Mouse (Mus musculus): ENCODE results near the gene Shc2. TPM values are rescaled to one million over a fixed set of nuclear protein-coding genes. Genes with fewer than 3 reads are reported as not detected.

Shc2 gene
- total RNA-seq, 2 experiments from 2014 or later = 1.9 to 2.5 TPM

GRCm38 (mm10) chr10:79668771-79669575, 31.3 kb upstream of the Shc2 start, which contains the start of gene Tpgs1:
Gene Tpgs1 (plus strand): TSS chr10:79669369.
- peak; percentile 90 to 95 for DNase-seq
- intact Hi-C loops (cut with DNase I) = loop anchor here (1.0 kb wide), 1 partner anchor 74 kb away; no protein-coding TSS in a partner anchor

- no peak for DNase-seq
- intact Hi-C loops (cut with DNase I) = loop anchor here (1.0 kb wide), 1 partner anchor 73 kb away; no protein-coding TSS in a partner anchor
Observed at GRCm38 (mm10) chr10:79668076-79668475, 30.4 kb upstream of the Shc2 start.

DNA sequence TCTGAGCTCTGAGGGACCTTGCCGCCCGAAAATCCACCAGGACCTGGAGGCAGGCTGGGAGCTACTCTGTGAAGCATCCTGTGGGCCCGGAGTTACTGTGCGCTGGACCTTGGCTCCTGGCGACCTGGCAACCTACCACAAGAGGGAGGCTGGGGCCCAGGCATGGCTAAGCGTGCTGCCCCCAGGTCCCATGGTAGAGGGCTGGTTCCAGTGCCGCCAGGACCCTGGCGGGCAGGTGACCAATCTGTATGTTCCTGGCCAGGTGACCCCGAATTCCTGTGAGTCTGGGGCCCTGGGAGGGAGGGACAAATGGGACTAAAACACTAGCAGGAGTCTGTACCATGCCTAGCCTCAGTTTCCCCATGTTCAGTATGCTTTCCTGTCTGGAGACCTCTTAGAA, 28.8 kb upstream of the Shc2 start:
- intact Hi-C loops (cut with DNase I) = no loop called here
- no peak for DNase-seq

DNA sequence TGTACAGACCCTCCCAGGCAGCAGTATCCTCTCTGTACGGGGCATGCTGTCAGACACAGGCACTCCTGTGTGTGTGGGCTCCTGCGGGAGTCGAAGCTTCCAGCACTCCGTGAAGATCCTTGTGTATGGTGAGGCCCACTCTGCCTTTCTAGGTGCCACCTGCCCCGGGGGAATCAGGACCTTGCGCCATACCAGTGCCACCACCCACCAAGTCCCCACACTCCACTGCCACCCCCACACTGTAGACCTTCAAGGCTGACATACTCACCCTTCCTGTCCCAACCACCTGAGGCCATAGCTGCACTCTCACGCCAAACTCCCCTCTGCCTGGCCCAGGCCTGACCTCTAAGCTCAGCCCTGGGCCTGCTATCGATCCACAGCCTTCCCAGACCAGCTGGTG, 27.3 kb upstream of the Shc2 start:
- no peak for DNase-seq
- intact Hi-C loops (cut with DNase I) = no loop called here

DNA sequence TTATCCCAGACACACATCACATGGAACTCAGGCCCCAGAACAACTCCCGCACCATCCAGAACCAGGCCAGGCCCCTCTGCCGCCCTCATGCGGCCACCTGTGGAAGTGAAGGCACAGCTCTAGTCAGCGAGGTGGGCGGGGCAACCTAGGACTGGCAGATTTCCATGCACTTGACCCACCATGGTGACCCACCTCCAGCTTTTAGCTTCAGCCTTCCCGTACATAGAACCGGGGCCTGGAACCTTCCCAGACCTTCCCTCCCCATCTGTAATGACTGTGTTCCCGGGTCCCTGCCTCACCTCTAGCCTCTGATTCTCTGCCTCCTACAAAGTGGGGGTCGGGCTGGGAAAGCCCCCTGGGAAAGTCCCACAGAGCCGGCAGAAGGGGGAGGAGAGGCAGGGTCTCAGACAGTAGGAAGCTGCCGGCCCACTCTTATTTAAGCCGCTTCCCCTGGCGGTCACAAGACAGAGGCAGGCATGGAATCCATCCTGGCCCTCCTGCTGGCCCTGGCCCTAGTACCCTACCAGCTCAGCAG, 26.5 kb upstream of the Shc2 start, which contains the start of gene Madcam1:
Madcam1 (plus strand) TSS at position 429 of the 535 bp plus-strand sequence.
- intact Hi-C loops (cut with DNase I) = loop anchor here (1.0 kb wide), 1 partner anchor 69 kb away; no protein-coding TSS in a partner anchor
- DNase-seq = peak; percentile 61 to 74

- DNase-seq = no peak
- intact Hi-C loops (cut with DNase I) = no loop called here
Observed at GRCm38 (mm10) chr10:79661861-79662260, 24.1 kb upstream of the Shc2 start.

DNA sequence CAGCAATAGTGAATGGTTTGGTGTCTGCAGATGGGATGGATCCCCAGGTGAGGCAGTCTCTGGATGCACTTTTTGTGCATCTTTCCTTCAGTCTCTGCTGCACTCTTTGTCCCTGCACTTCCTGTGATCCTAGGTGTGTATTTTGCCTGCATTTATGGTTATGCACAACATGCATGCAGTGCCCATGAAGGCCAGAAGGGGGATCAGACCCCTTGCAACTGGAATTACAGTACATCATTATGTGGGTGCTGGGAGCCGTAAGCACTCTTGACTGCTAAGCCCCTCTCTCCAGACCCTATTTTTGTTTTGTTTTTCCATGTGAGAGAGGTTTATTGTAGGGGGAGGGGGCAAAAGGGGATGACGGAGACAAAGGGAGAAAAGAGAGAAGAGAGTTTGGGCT, 22.6 kb upstream of the Shc2 start:
- DNase-seq = no peak
- intact Hi-C loops (cut with DNase I) = no loop called here

- intact Hi-C loops (cut with DNase I) = no loop called here
- DNase-seq = no peak
Observed at GRCm38 (mm10) chr10:79658829-79659228, 21.1 kb upstream of the Shc2 start.

DNA sequence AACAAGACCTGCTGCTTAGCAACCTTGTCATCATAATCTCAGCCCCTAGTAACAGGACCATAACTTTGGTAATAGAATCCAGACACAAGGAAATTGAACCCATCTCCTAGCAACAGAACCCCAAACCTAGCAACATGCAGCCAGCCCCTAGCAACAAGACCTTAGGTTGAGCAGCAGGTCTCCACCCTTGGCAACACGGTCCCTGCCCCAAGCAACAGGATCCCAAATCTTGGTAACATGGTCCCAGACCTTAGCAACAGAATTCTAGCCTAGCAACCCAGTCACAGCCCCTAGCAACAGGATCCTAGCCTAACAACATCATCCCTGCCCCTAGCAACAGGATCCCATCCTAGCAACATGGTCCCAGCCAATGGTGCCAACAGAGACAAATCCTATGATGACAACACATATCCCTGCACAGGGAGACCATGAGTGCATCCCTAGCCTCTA, 17.3 kb upstream of the Shc2 start:
- DNase-seq = no peak
- intact Hi-C loops (cut with DNase I) = no loop called here

DNA sequence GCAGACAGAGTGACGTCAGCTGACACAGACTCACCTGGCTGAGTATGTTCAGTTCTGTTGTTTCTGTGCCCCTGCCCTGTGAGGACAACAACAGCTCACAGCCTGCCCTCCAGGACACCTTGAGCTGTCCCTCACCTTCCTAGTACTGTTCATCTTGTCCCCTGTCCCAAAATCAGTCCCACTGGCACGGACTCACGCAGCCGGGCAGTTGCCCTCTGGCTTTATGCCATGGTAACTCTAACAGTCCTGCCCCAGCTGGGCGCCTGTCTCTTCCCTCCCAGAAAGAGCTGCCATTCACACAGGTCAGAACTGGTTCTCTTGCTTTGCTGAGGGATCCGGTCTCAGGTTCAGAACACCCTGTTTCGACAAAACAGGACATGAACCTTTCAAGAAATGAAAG, 15.1 kb upstream of the Shc2 start:
- intact Hi-C loops (cut with DNase I) = no loop called here
- peak; percentile 11 to 16 for DNase-seq

GRCm38 (mm10) chr10:79649070-79649751, 11.5 kb upstream of the Shc2 start:
- intact Hi-C loops (cut with DNase I) = loop anchor here (1.0 kb wide), 1 partner anchor 54 kb away; no protein-coding TSS in a partner anchor
- peak; percentile 70 to 75 for DNase-seq

GRCm38 (mm10) chr10:79645711-79646110, 8.0 kb upstream of the Shc2 start, which contains the start of gene Odf3l2:
Gene Odf3l2 (minus strand): TSS chr10:79645738.
- no peak for DNase-seq
- intact Hi-C loops (cut with DNase I) = no loop called here

DNA sequence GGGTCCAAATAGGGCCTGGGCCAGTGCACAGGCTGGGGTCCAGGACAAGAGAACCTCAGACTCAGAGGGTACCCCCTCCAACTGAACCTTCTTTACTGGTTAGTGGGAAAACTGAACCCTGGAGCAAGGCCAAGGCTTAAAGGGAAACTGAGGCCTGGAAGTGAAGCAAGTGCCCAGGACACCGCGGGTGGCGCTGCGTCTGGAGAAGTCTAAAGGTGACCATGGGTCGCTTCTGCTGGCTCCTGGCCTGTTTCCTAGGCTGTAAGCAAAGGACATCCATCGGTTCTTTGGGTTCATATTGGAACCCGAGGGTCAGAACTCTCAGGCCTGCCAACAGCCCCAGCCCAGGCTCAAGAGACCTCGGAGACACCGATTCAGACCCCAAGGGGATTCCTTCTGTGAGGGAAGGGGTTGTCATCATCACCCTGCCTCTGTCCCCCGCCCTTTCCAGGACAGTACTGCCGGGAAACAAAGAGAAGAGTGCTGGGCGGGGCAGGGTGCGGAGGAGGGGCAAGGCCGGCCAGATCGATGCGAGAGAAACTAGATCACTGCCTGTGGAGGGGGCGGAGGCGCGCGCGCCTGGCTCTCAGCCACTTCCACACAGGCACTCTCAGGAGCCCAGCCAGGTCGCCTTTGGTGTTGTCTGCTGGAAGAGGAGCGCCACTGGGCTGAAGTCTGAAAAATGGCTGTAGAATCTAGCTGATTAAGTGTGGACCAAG, 927 bp upstream of the Shc2 start:
- intact Hi-C loops (cut with DNase I) = no loop called here

DNA sequence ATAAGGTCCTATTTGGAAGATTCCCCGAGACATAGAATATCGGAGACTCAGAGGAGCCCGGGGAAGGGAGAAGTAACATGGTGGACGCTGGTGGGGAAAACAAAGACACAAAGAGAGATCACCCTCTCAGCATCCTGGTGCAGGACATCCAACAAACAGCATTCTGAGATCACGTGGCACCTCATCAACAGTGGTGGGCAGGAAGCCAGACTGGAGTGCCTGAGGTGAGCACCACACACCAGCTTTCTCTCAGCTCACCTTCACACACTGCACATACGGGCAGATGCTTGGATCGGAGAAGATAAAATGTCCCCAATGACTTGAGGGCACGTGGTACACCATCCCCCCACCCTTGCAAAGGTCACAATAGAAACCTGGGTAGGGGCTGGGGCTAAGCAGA, 1.4 kb downstream of the Shc2 start:
- no peak for DNase-seq
- intact Hi-C loops (cut with DNase I) = no loop called here

More for the DNA sequence above, 927 bp upstream of the Shc2 start:
- peak; percentile 29 to 32 for DNase-seq

GRCm38 (mm10) chr10:79633006-79633777, 4.5 kb downstream of the Shc2 start:
- intact Hi-C loops (cut with DNase I) = no loop called here
- no peak for DNase-seq

GRCm38 (mm10) chr10:79631432-79631831, 6.3 kb downstream of the Shc2 start:
- intact Hi-C loops (cut with DNase I) = no loop called here
- DNase-seq = no peak

DNA sequence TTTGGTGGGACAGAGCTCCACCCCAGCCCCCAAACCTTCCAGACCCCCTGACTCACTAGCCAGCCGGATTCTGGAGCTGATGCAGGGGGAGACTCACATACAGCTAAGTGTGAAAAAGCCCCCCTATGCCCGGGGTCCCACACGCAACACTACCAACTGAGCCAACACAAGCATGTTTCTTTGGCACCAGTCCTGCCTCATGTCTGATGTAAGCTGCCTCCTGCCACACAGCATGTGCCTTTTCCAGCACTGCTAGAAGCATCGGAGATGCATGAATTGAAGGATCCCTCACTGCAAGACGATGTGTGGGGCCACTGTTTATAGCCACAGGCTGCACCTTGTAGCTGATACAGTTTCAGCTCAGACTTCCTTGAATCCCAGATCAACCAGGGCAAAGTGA, 9.3 kb downstream of the Shc2 start:
- intact Hi-C loops (cut with DNase I) = no loop called here
- DNase-seq = no peak

DNA sequence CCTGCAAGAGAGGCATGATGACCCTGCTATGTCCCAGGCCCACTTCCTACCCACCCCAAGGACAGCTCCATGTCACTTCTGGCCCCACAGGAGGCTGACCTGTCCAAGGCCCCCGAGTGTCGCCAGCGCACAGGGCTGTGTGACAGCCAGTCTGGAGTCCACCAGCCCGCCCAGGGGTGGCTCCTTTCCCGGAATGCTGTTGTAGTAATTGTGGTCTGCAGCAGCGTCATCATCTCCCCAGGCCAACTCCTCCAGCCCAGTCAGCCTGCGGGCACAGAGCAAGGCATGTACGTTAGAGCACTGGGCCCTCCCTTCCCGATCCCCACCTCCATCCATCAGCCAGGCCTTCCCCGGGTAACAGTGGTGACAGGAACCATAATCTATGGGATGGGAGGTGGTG, 11.6 kb downstream of the Shc2 start:
- intact Hi-C loops (cut with DNase I) = no loop called here
- no peak for DNase-seq

DNA sequence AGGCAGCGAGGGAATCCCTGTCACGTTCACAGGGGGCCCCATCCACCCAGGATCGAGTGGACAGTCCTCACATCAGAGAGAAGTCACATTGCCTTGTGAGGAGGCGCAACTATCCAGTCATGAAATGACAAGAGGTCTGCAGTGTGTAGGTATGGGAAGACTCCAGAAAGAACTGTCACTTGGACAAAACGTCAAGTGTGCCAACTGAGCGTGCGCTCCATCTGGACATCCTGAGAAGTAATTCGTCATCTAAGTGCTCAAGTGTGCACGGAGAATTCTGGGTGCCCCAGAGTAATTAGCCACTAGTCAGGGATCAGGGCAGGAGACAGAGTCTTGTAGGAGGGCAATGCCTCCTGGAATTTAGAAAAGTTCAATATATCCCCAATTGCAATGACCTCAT, 12.3 kb downstream of the Shc2 start:
- DNase-seq = no peak
- intact Hi-C loops (cut with DNase I) = no loop called here

DNA sequence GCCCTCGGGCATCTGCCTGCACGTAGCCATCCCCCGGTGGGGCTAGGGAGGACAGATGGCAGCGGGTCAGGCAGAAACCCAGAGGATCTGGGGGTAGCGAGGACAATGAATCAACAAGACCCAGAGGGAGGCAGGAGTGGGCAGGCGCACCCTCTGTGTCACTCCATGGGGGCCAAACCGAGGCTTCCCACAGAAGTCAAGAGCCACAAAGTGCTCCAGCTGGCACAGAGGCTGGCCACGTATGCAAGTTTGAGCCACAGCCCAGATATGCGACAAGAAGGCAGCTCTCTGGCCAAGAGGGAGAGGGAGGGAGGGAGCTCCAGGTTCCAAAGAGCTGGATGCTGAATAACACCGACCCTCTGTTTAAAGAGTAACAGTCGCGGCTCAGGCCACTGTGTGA, 13.8 kb downstream of the Shc2 start:
- peak; percentile 33 to 41 for DNase-seq
- intact Hi-C loops (cut with DNase I) = no loop called here

Data from heart, postnatal 36 days (tissue).